Mouse (Mus musculus) right cerebral cortex, postnatal 25 days (tissue): Measurements from ENCODE around the gene Cgas.
"Not testable (repeated sequence)": the region's sequence is repeated elsewhere in the genome, so short reads cannot be mapped to it uniquely, and the experiment has no call there.

ENCODE experiments used
- DNase-seq: peaks from one replicate; pipeline ENCODE4 v3.0.0; 2022

The Cgas gene

GRCm38 (mm10) chr9:78442579-78443392 lies at the start of gene Cgas:
Cgas (minus strand) TSS chr9:78443237.
- peak; percentile 19 for DNase-seq

- DNase-seq: no peak
Observed at GRCm38 (mm10) chr9:78492254-78492653, 49.2 kb upstream of the Cgas start.

- DNase-seq: no peak
Observed at GRCm38 (mm10) chr9:78491169-78491568, 48.1 kb upstream of the Cgas start.

- no peak for DNase-seq
Observed at GRCm38 (mm10) chr9:78488890-78489420, 45.9 kb upstream of the Cgas start, which contains the start of gene Eef1a1. Eef1a1 (minus strand) TSS chr9:78489151.

GRCm38 (mm10) chr9:78488021-78488420 lies 45.0 kb upstream of the Cgas start:
- DNase-seq: not testable (repeated sequence)

- no peak for DNase-seq
Observed at GRCm38 (mm10) chr9:78484660-78485059, 41.6 kb upstream of the Cgas start.

- no peak for DNase-seq
Observed at GRCm38 (mm10) chr9:78482386-78482785, 39.3 kb upstream of the Cgas start.

- DNase-seq: peak; percentile 93
Observed at GRCm38 (mm10) chr9:78481423-78482331, 38.6 kb upstream of the Cgas start.

GRCm38 (mm10) chr9:78480706-78481358 lies 37.8 kb upstream of the Cgas start:
- peak; percentile 78 for DNase-seq

GRCm38 (mm10) chr9:78480227-78480626 lies 37.2 kb upstream of the Cgas start:
- not testable (repeated sequence) for DNase-seq

GRCm38 (mm10) chr9:78479308-78479707 lies 36.3 kb upstream of the Cgas start:
- not testable (repeated sequence) for DNase-seq

- DNase-seq: not testable (repeated sequence)
Observed at GRCm38 (mm10) chr9:78478009-78478605, 35.1 kb upstream of the Cgas start.

GRCm38 (mm10) chr9:78477021-78477551 lies 34.0 kb upstream of the Cgas start:
- DNase-seq: no peak

GRCm38 (mm10) chr9:78476531-78477020 lies 33.5 kb upstream of the Cgas start:
- no peak for DNase-seq

- no peak for DNase-seq
Observed at GRCm38 (mm10) chr9:78475873-78476272, 32.8 kb upstream of the Cgas start.

GRCm38 (mm10) chr9:78475383-78475780 lies 32.3 kb upstream of the Cgas start:
- no peak for DNase-seq

- DNase-seq: no peak
Observed at GRCm38 (mm10) chr9:78474771-78475382, 31.8 kb upstream of the Cgas start.

- no peak for DNase-seq
Observed at GRCm38 (mm10) chr9:78474270-78474669, 31.2 kb upstream of the Cgas start.

- DNase-seq: no peak
Observed at GRCm38 (mm10) chr9:78473588-78473987, 30.6 kb upstream of the Cgas start.

- no peak for DNase-seq
Observed at GRCm38 (mm10) chr9:78465725-78466124, 22.7 kb upstream of the Cgas start.

GRCm38 (mm10) chr9:78463337-78463736 lies 20.3 kb upstream of the Cgas start:
- DNase-seq: no peak
